Mouse (Mus musculus) G1E (cell line): ENCODE results near the gene Lrrc58.

Experiments used
- CTCF ChIP-seq: IDR thresholded peaks from 2 replicates; pipeline ENCODE4 v1.5.1; 2012; ENCODE audit warnings: low read depth, low read length, inconsistent platforms, mixed read lengths
- GATA1 ChIP-seq: IDR thresholded peaks from 2 replicates; pipeline ENCODE4 v1.6.1; 2012; ENCODE audit warnings: borderline replicate concordance, low read length, inconsistent platforms, mixed read lengths
- POLR2AphosphoS5 ChIP-seq: IDR thresholded peaks from 2 replicates; pipeline ENCODE4 v1.6.1; 2012; ENCODE audit warnings: low read depth, low read length, inconsistent platforms; ENCODE audit not compliant: insufficient replicate concordance
- TAL1 ChIP-seq: conservative IDR thresholded peaks from 2 replicates; pipeline ENCODE4 v1.6.1; 2012; ENCODE audit warnings: low read depth, low read length, inconsistent platforms, mixed read lengths

GRCm38 (mm10) chr16:37855583-37855982, 12.6 kb upstream of the Lrrc58 start:
- no peak for TF ChIP-seq POLR2AphosphoS5
- TF ChIP-seq CTCF, result no peak
- TF ChIP-seq GATA1, result no peak
- no peak for TF ChIP-seq TAL1
